Mouse (Mus musculus) frontal cortex, postnatal 25 days (tissue): ENCODE results near the gene Prkaa1.
"Not testable (repeated sequence)": the region's sequence is repeated elsewhere in the genome, so short reads cannot be mapped to it uniquely, and the experiment has no call there.

Experiments
- DNase-seq, 2 experiments: peaks; one replicate each; pipeline ENCODE4 v3.0.0; 2022; ENCODE audit warnings: low spot score in 2 of 2

Gene Prkaa1

DNA sequence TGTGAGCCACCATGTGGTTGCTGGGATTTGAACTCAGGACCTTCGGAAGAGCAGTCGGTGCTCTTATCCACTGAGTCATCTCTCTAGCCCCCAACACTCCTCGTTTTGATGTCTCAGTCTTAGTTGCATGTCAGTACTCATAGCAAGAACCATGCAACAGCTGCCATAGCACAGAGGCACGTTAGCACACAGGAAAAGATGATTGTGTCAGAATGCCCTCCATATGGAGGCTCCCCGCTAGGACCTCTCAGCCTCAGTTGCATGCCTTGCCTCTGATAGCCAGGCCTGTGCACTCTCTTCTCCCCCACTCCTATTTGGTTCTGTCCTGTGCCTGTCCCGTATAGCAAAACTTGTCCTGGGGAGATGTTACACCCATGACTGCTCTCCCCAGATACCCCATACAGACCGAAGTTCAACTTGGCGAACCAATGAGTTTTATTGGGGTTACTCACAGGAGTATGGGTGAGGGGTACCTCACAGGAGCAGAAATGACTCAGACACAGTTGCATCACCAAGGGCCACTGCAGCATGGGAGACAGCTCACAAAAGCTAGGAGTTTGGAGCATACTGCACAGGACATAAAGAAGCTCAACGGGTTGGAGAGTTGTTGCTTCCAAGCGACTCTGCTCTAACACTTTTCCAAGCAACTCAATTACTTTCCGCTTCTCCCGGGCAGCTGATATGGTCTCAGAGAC, 14.4 kb upstream of the Prkaa1 start:
- no peak for DNase-seq

DNA sequence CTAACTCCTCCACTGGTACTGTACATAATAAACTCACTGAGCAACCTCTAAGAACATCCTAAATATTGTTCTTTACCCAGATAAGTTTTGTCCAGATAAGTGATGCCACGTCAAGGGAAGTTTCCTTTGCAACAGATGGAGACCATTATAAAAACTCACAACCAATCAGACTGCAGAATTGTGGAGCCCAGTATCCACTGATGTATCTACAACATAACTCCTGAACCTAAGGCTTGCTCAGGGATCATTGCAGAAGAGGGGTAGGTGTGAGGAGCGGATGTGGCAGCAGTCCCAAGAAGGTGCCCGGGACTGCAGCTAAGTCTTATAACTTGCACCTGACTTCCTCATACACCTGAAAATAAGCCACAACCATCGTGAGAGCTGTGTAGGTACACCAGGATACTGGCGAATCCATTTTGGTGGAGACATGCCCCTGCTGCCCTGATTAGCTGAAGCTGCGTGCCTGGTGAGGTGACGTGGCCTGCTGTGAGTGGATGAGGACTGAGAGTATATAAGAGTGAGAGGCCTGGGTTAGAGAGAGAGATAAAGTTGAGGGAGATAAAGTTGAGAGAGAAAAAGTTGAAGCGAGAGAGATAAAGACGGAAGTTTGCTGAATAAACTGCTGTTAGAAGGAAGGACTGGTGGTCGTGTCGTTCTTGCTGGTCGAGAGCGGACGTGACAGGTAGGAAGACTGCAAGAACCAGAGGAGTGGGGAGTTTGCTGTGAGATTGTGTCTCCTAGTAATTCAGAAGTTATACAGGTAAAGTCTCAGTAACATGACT, 12.6 kb upstream of the Prkaa1 start:
- DNase-seq: not testable (repeated sequence)

DNA sequence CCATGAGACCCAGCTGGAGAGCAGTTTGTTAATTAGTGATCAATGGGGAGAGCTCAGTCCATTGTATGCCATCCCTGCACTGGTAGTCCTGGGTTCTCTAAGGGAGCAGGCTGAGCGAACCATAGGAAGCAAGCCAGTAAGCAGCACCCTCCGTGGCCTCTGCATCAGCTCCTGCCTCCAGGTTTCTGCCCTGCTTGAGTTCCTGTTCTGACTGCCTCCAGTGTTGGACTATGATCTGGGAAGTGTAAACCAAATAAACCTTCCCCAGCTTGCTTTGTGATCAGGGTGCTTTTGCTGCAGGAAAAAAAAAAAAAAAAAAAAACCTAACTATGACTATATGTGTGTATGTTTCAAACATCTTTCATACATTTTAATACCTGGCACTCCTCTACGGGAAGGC, 10.4 kb upstream of the Prkaa1 start:
- DNase-seq: no peak

DNA sequence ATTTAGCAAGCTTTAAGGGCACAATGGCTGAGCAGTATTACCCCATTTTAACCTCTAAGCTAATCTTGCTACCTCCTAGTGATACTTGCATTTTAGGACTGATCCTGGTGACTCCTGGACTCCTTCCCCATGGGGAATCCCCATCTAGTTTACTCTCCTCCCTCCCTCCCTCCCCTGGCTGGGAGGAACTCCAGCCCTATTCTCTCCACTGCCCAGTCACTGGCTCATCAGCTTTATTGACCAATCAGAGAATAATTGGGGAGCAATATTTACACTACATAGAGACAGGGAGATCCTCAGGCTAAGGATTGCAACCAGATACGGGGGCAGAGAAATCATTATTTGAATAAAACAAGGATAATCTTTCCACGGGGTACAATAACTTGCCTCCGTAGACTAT, 9.5 kb upstream of the Prkaa1 start:
- no peak for DNase-seq

DNA sequence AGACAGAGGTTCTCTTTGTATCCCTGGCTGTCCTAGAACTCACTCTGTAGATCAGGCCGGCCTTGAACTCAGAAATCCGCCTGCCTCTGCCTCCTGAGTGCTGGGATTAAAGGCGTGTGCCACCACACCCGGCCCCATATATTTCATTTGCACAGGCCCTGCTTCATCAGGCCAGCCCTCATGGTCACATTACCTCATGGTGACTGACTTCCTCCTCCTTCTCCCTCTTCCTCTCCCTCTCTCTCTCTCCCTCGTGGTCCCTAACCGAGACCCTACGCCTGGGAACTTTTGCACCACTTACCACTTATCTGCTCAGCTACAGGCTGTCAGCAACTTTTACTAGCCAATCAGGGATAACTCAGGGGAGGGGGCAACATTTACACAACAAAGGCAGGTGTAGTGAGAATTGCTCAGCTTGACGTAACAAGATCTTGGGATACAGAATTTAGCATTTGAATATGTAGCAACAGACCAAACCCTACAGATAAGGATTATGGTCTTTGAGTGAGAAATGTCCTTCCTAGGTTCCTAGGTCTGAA, 8.6 kb upstream of the Prkaa1 start:
- DNase-seq: no peak

DNA sequence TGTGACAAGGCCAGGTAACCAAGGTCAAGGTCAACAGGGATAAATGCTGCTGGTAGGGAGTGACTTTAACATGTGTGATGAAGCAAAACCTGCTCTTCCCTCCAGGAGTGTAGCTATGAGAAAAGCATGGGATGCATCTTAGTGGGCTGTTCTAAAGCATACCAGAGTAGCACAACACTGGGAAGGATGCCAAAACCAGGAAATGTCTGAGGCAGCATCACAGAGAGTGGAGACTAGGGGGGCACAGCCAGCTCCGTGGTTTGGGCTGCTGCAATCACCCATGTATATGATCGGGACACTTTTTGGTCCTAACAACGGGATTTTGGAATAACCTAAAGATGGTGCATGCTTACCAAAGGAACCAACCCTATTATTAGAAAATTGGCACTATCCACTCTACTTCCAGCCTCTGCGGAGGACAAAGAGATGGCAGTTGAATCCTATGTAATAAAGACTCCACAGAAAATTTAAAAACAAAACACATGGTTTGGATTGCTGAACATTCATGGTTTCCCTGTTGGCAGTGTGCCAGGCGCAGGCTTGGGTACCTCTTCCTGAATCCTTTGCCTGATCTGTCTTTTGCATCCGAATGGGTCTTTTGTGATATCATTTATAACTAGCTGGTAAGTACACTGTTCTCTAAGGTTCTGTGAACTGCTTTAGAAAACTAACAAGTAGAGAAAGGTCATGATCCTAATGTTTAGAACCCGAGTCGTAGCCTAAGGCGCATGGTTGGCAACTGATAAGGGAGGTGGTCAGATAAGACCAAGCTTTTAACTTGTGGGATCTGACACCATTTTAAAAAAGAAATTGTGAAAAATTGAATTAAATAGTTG, 5.4 kb upstream of the Prkaa1 start:
- DNase-seq: no peak

DNA sequence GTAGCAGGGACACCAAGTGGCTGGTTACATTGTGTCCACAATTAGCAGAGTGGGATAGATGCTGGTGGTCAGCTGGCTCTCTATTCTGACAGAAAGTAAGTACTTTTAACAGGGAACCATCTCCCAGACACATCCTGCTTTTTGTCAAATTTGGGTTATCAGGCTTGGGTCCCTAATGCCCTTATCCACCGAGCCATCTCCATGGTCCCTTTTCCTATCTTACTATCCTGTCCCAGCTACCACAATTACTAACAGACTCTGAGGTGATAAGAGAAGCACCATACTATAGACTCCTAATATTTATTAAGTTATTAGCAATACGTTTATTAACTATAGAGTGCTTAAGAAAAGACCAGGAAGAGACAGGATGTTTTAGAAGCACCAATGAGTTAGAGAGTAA, 4.3 kb upstream of the Prkaa1 start:
- no peak for DNase-seq

DNA sequence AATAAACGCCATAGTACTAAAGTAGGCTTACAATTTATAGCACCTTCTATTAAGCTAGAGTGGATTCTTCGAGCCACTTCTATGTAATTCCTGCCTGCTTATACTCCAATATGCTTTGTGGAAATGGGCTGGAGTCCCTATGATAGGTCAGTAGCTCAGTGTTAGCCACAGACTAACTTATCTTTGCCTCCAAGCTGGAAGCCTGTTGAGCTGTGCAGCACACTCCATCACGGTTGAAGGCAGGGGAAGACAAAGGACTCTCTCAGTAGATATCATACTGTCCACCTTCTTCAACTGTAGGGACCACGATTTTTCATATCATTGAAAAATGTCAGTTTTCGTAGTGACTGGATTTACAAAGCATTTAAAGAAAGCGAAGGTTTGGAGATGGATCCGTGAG, 3.8 kb upstream of the Prkaa1 start:
- no peak for DNase-seq

DNA sequence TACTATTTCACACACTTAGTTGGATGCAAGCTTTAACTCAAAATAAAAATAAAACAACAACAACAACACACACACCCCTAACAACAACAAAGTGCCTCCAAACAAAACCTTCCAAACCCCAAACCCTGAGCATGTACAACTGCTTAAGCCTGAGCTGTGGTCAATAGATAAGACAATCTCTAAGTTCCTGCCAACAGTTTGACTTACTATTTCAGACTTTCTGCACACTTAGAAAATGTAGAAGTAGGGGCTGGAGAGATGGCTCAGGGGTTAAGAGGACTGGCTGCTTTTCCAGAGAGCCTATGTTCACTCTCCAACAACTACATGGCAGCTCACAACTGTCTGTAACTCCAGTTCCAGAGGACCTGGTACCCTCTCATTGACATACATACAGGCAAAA, 3.3 kb upstream of the Prkaa1 start:
- DNase-seq: no peak

DNA sequence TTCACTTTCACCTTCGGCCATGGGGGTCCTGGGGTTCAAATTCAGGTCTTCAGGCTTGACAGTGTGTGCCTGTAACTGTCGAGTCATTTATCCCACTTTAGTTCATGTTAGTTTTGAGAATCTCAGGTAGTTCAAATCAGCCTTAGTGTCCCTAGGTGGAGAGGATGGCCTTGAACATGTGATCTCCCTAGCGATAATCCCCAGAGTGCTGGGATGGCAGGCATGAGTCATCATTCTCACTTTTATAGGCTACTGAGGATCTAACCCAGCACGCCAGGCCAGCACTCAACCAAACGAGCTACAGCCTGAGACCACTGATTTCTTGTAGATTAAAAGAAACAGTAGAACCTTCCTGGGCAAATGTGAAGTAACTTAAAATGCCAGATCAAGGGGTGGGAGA, 1.6 kb upstream of the Prkaa1 start:
- DNase-seq: no peak

DNA sequence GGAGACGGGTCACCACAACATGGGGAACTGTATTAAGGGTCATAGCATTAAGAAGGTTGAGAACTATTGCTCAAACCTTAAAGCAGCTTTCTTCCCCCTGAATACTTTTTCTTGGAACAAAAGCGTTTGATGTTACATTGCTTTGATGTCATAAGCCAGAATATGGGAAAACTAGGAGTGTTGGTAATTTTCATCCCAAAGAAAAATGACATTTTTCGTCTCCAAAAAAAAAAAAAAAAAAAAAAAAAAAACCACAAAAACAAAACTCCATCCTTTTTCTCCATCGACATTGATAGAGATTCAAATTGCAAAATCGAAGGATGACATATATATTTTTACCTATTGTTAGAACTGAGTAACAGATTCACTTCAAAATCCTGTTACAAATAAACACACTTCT, 947 bp upstream of the Prkaa1 start:
- no peak for DNase-seq

DNA sequence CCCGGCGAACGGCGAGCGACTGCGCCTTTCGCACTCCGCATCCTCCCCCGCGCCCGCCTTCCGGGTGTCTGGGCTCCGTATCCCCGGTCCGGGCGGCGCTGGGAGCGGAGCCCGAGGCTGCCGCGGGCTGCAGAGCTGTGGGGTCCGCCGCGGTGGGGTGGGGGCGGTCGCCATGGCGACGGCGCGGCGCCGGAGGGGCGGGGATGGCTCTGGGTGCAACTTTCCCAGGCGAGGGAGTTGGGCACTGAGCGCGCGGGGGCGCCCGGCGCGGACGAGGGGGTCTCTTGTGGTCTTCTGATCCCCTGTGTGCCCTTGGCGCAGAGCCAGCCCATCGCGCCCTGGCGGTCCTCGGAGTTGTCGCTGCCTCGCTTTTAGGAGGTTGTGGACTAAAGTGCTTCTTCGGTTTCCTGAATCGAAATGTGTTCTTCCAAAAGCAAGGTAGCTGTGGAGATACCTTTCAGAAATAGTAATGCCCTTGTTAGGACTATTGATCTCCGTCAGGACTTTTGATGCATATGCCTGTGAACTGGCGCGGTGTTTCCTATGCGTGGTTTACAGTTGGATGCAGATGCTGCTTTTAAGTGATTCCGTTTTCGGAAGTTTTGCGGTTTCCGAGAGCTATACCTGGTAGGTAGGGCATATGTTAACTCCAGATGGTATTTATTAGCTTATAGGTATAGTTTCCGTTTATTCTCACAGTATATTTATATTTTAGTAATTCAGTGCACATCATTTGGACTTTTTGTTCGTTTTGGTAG, 539 bp downstream of the Prkaa1 start:
- DNase-seq: peak; percentile 58 to 59

DNA sequence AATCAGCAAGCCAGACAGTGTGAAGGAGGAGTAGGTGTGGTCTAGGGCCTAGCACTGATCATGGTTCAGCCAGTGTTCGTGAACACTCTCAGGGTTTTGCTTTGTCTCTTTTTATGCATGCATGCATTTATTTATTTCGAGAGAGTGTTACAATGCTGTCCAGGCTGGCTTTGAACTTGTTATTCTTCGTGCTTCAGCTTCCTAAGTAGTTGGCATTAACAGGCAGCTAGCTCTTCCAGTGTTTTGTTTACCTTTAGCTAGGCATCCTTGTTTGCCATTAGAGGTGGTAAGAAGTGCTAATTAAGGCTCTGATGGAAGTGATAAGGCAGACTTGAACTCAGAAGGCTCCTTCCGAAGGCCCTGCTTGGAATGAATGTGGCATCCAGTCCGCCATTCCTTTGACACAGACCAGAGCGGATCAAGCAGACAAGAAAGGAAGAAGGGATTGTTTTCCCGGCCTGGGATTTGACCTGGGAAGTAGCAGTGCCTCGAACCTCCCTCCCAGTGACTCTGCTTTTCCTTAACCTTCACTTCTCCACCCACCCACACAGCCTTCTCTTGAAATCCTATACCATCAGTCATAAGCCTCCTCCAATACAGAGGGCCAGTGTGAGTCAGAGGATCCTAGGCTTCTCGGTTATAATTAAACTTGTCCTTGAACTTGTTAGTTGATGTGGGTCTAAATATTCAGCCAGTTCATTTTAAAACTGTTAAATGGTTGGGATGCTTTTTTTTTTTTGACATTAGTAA, 1.7 kb downstream of the Prkaa1 start:
- DNase-seq: no peak

DNA sequence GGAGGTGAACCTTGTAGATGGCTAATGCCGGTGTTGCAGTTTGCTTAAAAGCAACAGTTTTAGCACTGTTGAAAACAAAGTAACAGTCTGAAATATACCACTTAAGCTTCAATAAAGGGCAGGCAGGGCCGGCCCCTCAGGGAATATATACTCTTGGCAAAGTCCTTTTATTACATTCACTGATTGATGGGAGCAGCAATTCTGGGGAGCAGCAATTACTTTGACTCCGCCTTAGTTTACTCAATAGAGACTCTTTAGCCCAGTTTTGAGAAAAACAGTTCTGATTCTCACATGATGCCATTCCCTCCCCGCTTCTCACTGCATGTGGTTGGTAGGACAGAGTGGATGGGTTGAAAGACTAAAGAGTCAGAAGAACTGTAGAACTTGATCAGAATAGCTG, 5.5 kb downstream of the Prkaa1 start:
- no peak for DNase-seq

DNA sequence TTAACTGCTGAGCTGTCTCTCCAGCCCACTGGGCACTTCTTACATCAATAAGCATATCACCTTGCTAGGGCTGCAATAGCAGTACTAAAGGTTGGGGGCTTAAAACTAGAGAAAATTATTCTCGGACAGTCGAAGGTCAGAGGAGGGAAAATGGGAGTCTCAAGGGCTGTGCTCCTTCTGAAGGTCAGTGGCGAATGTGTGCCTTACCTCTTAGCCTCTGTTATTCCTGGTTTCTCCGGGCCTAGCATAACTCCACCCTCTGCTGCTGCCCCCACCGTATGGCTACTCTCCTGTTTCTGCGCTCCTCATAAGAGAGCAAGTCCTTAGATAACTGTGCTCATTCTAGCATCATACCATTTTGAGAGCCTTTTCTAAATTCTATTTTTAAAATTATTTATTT, 8.5 kb downstream of the Prkaa1 start:
- no peak for DNase-seq

DNA sequence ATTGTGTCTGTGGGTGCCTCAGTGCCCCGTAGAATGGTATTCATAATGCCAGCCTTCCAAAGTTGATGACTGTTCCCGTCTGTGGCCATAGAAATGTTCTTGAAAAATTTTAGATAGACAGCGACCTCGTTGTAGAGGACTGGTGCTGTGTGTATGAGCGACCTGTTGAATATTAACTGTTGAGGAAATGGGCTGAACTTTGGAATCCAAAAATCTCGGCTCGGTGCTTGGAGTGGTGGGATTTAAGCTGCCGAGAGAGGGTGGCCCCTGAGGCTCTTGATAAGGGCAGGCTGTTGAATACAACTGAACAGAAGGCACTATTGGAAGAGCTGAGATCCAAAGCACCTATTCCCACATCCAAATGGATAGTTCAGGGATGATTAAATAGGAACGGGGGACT, 11.0 kb downstream of the Prkaa1 start:
- DNase-seq: no peak

DNA sequence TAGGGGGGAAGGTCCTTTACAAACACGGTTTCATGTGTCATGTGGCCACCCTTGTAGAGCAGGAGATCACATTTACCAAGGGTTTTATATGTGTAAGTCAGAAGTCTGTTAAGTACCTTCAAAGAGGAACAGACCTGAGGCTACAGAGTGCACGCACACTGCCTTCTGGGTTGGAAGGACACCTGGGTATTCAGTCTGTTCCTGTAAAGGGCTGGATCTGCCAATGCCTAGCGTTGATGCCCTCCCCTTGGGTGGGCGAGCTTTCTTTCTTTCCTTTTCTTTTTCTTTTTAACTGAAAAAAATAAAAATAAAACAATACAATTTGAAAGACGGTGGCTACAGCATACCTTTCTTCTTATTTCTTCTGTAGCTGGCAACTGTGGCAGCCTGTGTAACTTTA, 11.4 kb downstream of the Prkaa1 start:
- no peak for DNase-seq

DNA sequence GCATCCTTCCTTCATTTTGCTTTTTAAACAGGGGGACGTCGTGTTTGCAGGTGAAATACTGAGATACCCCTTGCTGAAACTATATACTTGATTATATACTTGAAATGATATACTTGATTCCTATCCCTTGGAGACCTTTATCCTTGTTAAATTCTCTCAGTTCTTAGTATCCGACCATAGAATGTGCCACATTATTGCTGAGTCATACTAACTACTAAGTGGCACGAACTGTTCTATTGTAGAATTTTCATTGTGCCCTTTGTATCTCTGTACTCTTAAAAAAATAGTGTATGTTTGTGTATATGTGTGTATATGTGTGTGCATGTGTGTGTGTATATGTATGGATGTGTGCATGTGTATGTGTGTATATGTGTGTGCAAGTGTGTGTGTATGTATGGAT, 12.7 kb downstream of the Prkaa1 start:
- no peak for DNase-seq

DNA sequence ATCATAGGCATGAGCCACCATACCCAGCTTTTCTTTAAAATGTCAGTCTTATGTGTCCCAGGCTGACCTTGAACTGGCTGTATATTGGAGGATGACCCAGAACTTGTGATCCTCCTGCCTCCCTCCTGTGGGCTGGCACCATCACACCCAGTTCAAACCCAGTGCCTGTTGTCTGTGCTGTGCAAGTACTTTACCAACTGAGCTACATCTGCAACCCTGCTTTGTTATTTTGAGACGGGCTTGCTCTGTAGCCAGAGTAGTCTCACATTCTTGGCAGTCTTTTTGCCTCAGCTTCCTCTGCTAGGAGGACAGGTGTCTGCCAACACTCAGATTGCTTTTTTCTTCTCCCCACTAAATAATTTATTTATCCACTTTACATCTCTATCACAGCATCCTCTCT, 13.7 kb downstream of the Prkaa1 start:
- no peak for DNase-seq

DNA sequence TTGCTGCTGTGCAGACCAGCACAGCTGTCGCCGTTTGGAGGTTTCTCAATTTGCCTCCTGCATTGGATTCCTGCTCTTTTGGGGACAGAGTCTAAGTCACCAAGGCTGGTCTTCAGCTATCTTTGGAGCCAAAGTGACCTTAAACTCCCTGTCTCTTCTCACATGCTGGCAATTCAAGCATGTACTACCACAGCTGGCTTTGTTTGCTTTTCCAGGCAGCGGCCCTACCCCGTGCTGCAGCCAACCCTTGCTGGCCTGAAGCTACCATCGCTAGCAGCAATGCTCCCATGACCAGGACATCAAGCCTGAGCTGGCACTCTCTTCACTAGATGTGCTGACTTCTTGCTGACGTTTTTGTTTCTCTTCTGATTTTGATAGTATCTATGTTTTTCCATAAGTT, 15.2 kb downstream of the Prkaa1 start:
- no peak for DNase-seq
